Mouse (Mus musculus): Measurements from ENCODE around the gene Fam216a.

DNA sequence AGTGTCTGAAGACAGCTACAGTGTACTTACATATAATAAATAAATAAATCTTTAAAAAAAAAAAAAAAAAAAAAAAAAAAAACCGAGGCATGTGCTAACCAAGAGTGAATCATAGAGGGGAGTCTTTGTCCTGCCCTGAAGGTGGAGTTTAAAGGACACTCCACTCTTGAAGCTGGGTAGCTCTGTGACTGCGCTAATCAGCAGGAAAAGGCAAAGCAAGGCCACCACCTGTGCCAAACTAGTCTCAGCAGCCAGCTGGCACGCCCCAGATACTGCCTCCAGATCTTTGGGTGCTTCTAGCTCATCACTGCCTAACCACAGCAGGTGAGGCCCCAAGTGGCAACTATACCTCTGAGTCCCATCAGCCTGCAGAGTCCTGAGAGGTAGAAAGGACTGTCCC, 37.5 kb downstream of the Fam216a start:
- TF ChIP-seq POLR2A (IDR thresholded peaks at IDR 0.05; ENCODE audit: borderline replicate concordance, insufficient read depth, low read length) (no peak), CTCF (IDR thresholded peaks at IDR 0.05; ENCODE audit: borderline replicate concordance, insufficient read depth, low read depth, low read length) (no peak)
